Mouse (Mus musculus): ENCODE measurements at regions not wholly inside any gene's neighbourhood (a gene's known extent, or its start where the extent isn't known, plus 50 kb on each side); places are given as distances from the start of the nearest gene placed in this dataset.

DNA sequence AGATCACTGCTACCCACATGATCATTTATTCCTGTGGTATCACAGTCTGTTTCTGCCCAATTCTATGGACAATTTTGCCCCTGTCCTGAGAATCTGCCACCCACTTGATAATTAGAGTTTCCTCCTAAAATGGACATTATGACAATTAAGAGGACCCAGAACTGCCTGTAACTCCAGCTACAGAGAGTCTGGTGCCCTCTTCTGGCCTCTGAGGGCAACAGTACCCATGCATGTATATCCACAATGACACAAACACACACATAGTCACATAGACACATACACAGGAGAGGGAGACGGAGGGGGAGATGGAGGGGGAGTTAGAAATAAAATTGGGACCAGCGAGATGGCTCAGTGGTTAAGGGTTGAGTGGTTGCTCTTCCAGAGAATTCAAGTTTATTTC is 170.9 kb upstream of the Ercc4 start:
- no peak for TF ChIP-seq ZKSCAN1 (IDR thresholded peaks at IDR 0.05; ENCODE audit: low read depth, low read length)
- TF ChIP-seq SMC3 (IDR thresholded peaks at IDR 0.05; ENCODE audit: low read depth, low read length) = no peak
- no peak for TF ChIP-seq ETS1 (IDR thresholded peaks at IDR 0.05; ENCODE audit: low read depth, low read length)
- TF ChIP-seq E2F4 (IDR thresholded peaks at IDR 0.05; ENCODE audit: borderline replicate concordance, low read depth, low read length) = no peak
- no peak for TF ChIP-seq EP300 (IDR thresholded peaks at IDR 0.05; ENCODE audit: low read depth in 1 of 2, low read length in 2 of 2)
- TF ChIP-seq CTCF (IDR thresholded peaks at IDR 0.05 in 2 of 3, conservative IDR thresholded peaks at IDR 0.05 in 1 of 3; ENCODE audit: control insufficient read depth in 1 of 3, insufficient read depth in 1 of 3, low read depth in 2 of 3, low read length in 3 of 3, poor library complexity in 1 of 3, severe bottlenecking in 1 of 3) = peak; percentile 13 to 28 (median 21); a peak in 2 of 6 replicates
- no peak for TF ChIP-seq MYC (IDR thresholded peaks at IDR 0.05; ENCODE audit: low read depth, low read length)
- no peak for TF ChIP-seq TCF12 (IDR thresholded peaks at IDR 0.05; ENCODE audit: low read depth, low read length)
- TF ChIP-seq POLR2AphosphoS2 (IDR thresholded peaks at IDR 0.05; ENCODE audit: low read length) = no peak
- TF ChIP-seq POLR2A (IDR thresholded peaks at IDR 0.05; ENCODE audit: control insufficient read depth in 1 of 2, insufficient read depth in 1 of 2, low read depth in 1 of 2, low read length in 2 of 2, poor library complexity in 1 of 2) = no peak
